Mouse (Mus musculus) WW6 (cell line): ENCODE measurements around the gene Sept5.
A peak's percentile ranks its signal among the peaks of the same experiment; 100 is the strongest.

Source experiments
- DNase-seq: peaks from one replicate; pipeline ENCODE4 v3.0.0-alpha.2; 2013; ENCODE audit warnings: low read depth, low spot score

The Sept5 gene

DNA sequence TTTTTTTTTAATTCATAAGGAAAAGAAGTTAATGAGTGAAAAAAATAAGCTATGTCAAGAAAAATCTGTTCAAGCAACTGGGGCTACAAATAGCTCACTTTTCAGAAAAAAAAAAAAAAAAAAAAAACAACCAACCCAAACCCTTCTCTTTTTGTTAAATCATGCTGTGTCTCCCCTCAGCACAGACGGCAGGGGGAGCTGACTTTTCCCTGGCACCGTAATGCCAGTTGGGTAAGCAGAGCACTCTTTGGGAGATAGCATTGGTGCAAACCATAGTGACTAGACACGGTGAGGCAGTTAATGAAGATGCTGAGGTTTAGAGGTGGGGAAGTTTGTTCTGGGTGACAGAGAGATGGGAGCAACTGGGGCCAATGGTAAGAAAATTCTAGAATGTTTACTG, 2.3 kb upstream of the Sept5 start:
- no peak for DNase-seq

DNA sequence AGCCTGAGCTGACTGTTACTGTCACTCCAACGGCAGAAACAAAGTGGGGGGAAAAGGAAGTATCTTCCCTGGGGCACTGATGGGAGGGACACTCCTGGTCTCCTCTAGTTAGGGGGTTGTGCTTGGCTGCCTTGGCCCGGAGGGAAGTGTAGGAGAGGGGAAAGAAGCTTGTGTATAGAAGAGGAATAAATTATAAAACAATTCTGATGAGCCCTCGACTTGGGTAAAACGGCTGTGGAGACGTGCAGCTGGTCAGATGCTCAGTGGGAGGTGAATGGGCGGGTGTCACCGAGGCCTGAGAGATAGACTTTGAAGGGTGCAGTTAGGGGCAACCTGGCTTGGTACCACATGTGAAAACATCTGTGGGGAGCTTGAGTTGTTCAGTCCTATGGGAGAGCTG, 1.4 kb upstream of the Sept5 start:
- no peak for DNase-seq

DNA sequence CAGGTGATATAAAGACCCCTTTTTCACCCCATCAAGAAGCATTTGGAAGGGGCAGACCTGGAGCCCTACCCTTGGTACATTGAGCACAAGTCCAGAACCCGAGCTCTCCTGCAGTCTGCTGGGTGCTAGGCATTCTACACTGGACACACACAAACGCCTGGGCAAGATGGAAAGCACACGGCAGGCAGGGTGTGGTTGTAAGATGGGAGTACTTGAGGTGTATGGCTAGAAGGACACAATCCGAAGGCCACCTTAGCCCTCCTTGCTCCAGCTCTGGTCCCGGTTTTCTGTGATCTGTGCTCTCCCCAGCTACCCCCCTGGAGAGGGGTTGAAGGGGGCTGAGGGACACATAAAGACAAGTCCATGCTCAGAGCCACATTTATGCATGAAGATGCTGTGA, 537 bp upstream of the Sept5 start:
- DNase-seq = no peak

DNA sequence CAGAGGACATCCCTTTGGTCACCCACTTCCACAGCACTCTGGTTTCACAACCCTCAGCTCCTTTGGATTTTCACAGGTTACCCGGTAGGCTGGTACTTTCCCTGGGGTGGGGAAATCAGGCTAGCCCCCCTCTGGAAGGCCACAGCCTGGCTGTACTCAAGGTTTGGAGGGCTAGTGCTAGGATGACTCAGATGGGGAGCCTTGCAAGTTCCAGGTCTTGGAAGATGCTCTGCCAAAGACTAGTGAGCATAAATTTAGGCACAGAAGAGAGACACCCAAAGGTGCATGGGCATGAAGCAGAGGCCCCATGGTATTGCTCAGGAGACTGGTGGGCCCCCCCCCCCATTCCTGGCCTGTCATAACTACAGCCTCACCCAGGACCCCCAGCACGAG, 810 bp downstream of the Sept5 start:
- no peak for DNase-seq

DNA sequence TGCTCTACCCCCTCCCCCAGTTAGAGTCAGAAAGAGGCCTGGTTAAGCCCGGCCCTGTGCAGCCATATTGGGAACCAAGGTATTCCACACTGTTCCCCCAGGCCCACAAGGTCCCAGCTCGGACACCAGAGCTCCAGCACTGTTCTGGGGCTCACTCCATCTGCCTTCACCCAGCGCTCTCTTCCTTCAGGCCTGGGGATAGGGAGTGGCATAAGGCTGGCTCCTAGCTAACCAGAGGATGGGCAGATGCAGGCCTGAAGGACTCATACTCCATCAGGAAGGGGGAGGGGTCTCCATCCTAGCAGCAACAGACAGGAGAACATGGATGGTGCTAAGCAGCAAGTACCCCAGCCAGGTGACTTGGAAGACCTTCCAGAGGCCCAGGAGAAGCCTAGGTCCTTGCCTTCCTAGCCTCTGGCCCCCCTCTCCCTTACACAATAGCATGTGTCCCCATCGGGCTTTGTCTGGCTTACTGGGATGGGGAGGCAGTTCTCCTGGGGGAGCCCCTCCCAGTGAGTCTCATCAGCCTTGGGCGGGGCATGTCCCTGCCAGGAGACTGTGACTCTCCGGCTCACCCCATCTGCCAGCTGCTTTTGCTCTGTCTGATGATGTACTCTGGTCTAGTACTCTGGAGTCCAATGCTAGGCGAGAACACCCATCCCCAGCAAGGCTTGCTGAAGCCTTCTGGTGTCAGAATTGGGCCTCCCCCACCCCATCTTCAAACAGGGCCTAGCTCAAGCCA, 1.4 kb downstream of the Sept5 start:
- no peak for DNase-seq

DNA sequence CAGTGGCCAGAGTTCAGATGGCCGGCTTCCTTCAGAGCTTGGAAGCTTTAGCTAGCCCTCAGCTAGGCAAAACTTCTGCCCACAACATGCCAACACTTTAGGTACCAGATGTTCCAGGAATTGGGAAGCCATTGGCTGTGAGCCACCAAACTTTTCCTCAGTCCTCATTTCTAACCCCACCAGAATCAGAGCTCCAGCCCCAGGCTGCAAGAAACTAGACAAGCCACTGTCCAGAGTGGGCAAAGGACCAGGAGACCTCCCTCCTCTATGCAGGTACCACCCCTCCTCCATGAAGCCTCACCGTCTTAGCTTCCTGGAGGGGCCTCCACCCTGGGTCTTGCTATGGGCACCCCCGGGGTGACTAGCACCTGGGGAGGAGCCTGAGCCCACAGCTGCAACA, 2.6 kb downstream of the Sept5 start:
- DNase-seq = no peak

DNA sequence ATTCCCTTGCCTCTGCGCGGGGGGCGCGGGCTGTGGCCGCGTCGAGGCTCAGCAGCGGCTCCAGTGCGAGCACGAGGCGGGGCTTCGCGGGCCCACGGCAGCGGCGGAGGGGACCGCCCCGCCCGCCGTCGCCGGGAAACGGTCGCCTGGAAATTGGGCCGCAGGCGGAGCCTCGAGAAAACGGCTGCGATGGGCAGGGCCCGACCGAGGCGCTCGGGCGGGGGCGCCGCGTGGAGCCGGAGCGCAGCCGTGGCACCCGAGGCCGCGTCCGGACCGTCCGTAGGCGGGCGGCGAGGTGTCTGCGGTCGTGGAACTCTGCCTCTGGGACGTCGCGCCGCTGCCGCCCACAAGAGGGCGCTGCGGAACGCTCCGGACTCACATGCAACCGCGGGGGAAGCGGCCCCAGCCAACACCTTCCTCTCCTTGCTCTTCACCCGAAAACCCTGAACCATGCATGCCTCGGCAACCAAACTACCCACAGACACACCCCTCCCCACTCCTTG, 3.3 kb downstream of the Sept5 start, which contains the start of gene Gm49601:
Gene Gm49601, minus strand, starts transcription at position 52 of the 503 bp plus-strand sequence.
- DNase-seq = peak; percentile 68

DNA sequence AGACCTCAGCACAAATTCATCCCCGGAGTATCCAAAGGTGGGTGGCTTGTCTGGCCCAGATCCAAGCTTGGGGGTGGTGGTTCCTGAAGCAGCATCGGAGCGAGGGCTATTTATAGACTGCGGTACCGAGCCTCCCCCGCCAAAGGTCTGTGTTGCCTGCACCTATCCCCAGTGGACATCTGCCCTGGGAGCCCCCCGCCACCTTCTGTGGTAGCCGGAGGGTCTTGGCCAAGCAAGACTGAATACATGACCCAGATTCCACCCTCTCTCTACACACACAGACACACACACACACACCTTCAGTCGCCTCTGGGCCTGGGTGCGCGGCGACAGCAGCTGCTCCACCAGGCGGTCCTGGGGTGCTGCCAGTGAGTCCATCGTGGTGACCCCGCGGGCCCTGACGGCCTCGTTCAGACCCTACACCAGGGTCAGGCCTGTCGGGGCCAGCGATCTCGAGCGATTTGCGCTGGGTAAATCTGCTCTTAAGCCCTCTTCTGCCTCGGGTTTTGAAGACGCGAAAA, 3.9 kb downstream of the Sept5 start:
- no peak for DNase-seq

DNA sequence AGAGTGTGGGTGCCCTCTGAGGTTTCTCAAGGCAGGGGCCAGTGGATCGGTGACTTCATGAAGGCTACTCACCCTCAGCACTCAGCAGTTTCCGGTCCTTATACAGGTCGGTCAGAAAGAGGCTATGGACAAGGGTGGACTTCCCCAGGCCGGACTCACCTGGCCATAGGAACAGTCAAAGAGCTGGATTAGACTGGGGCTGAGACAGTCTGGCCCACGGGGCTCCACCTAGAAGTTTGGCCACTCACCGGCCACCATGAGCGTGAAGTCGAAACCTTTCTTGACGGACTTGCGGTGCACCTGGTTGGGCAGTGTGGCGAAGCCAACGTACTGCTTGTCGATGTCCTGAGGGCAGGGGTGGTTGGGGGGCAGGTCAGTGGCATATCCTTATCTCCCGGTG, 4.7 kb downstream of the Sept5 start:
- no peak for DNase-seq

DNA sequence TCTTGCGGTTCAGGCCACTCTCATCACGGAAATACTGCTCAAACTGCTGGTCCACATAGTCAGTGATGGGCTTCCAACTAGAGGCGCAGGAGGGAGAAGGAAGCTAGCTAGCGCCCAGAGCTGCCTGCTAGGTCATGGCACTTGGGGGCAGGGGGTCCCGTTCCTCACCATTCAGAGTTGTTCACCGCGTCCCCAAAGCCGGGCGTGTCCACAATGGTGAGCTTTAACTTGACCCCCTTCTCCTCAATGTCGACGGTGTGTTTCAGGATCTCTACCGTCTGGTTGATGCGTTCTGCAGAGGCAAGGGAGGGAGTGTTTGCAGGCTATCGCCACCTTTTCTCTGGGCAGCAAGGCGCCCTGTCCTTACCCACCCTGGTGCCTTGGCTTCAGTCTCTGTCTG, 5.1 kb downstream of the Sept5 start:
- DNase-seq = no peak

DNA sequence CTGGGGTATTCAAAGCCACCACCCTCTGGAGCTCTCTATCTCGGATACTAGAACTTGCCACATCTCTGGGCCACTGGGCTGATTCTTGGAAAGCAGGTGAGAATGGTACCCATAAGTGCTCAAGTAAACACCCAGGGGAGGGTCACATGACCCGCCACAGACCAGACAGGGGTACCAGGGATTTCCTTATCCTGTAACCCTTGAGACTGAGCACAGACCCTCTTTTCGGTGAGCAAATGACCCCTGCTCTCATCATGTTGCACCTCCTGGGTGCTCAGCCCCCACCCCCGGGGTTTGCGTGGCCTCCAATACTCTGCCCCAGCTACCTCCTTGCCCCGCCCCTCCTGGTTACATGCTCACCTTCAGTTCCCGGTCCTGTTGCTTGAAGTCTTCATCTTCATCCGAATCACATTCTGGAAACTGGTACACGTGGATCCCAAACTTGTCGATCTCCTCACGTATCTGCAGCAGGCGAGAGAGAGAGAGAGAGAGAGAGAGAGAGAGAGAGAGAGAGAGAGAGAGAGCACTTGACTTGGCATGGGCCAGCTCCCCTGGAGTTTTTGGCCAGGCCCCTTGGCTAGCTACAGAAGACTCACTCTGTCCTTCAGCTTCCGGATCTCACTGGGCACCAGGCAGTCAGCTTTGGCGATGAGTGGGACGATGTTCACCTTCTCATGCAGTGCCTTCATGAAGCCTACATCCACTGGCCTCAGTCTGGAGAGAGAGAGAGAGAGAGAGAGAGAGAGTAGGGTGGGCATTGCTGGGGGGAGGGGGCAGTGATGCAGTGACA, 5.8 kb downstream of the Sept5 start:
- DNase-seq = no peak

DNA sequence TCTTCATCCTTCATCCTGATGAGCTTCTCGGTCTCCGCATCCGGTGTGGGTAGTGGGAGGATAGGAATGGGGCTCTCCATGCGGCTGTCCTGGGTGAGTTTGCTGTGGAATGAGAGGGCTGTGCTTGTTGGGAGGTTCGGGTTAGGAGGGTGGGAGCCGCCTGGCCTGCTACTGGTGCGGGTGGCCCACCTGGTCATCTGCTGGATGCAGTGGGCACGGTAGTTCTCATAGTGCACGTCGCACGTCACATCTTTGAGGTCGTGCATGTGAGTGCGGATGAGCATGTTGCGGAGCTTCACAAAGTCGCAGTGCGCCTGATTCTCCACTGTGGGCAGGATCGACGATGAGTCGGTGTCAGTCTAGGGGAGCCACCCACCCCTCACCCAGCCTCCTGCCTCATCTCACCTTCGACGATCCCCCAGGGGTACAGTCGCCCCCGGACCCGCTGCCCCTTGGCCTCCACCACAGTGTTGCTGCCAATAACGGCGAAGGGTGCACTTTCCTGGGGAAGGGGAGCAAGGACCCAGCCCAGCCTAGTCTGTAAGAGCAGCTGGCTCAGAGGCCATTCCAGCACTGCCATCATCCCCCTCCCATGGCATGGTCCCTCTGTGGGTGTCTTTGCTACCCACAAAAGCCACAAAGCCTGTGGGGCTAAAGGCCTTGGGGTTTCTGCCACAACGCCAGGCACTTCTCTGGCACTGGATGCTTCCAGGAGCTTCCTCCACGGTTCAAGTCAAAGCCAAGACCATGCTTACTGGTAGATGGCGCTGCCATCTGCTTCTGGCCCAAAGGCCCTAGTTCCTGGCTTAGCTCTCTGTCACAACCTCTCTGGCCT, 6.6 kb downstream of the Sept5 start:
- no peak for DNase-seq

DNA sequence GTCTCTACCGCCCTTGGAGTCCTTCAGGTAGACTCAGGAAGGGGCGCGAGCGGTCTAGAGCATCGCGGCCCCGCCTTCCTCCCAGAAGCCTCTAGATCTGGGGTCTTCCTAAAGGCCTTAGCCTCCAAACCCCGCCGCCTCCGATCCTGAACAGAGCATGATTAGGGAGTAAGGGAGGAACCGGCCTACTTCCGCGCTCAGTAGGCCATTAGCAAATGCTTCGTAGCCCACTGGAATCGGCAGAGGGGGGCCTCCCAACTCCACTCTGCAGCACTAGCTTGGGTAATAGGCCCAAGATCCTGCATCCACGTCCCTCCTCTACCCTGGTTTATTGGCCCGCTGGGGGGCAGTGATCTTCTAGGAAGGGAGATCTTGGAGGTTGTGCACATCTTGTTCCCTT, 7.7 kb downstream of the Sept5 start, which contains the start of gene Gp1bb:
Gene Gp1bb, minus strand, starts transcription at position 385 of the 400 bp plus-strand sequence.
- no peak for DNase-seq

DNA sequence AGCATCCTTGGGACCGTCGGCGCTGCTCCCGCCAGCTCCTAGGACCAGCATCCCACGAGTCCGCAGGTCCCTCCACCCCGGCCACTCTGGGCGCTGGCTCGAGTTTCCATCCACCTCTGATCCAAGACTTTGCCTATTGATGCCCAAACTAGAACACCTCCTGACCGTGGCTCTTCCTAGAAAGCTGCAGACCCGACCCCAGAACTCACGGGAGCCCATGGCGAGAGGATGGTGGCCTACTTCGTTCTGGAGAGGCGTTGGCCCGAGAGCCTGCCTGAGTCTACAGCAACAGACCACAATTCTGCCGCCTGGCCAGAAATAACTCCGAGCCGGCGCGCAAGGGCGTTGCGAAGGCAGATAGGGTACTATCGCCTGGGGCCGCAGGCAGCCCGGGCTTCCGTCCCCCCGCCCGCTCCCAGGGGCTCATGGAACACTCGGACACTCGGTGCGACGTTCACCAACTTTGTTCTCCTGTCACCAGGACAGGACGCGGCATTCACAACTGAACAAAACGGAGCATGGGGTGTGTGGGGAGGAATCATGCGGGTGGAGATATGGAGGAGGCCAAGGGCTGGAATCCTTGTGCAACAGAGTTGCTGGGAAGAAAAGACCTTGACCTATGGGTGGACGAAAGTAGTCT, 8.3 kb downstream of the Sept5 start:
- DNase-seq = no peak

DNA sequence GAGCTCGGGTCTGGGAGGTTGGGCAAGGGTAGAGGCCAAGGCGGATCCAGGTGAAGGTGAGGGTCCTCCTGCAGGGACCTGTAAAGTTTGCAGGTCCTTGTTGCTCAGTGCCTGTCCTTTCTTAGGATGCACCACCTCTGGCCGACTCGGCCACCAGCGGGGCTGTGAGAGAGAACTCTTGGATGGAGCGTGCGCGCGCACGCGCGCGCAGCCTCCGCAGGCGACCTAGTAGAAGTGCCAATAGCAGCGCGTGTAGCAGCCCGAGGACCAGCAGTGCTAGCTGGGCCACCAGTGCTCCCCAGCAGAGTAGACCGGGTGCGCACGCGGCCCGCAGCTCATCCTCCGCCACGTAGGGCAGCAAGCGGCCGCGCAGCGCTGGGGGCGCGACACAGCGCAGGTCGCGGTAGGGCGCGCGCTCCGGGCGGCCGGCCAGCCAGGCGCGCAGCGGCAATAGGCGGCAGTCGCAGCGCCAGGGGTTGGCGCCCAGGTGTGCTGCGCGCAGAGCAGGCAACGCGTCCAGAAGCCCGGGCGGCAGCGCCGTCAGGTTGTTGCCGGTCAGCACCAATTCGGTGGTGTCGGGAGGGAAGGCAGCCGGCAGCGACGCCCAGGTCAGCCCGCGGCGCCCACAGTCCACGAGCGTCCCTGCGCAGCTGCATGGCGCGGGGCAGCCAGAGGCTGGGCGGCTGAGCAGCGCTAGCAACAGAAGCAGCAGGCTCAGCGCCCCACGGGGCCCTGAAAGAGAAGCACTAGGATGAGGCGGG, 9.0 kb downstream of the Sept5 start:
- DNase-seq = no peak

DNA sequence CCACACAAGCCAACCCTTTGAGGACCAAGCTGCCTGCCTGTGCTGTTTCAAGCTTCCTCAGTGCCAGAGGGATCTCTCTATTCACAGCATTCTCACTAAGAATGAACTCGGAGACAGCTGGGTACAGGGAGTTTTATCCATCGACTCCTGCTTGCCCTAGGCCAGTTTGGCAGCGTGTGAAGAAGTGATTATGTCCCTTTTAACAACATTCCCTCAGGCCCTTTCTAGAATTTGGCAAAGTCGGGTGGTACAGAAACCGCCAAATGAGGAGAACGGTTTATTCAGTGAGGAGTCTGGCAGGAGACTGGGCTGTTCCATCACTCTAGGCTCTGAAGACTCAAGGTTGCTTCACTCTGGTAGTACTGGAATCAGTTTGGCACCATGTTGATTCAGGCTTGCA, 9.6 kb downstream of the Sept5 start:
- no peak for DNase-seq

DNA sequence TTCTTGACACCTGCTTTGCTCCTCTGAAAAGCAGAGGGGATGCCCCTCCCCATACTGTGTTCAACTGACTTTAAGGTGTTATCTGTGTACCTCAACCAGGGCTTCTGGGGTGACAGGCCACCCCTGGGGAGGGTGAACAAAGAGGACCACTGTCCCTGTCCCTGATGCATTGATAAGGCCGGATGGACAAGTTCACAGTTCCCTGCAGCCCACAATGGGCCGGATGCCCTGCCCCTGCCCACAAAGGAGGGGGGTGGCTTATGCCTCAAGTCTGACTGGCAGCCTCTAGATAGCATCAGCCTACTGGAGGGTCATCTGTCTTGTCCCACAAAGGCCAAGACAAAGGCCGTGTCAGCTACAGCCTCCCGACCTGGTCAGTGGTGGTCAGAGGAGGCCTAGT, 10.6 kb downstream of the Sept5 start:
- no peak for DNase-seq

DNA sequence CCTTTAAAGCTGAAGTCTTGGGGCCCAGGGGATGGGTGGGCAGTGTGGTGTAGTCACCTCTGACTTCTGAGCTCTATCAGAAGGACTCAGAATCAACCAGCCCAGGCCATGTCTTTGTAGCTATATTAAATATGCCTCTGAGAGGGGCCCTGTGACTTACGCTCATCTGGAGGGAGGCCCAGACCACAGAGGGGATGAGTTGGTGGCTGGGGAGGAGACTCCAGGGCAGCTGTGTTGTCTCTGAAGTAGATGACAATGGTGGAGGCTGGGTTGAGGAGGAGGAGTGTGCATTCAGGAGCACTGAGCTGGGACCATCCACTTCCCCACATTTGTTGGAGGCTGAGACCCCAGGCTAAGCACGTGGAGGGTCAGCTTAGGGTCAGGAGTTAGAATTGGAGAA, 11.5 kb downstream of the Sept5 start:
- no peak for DNase-seq

DNA sequence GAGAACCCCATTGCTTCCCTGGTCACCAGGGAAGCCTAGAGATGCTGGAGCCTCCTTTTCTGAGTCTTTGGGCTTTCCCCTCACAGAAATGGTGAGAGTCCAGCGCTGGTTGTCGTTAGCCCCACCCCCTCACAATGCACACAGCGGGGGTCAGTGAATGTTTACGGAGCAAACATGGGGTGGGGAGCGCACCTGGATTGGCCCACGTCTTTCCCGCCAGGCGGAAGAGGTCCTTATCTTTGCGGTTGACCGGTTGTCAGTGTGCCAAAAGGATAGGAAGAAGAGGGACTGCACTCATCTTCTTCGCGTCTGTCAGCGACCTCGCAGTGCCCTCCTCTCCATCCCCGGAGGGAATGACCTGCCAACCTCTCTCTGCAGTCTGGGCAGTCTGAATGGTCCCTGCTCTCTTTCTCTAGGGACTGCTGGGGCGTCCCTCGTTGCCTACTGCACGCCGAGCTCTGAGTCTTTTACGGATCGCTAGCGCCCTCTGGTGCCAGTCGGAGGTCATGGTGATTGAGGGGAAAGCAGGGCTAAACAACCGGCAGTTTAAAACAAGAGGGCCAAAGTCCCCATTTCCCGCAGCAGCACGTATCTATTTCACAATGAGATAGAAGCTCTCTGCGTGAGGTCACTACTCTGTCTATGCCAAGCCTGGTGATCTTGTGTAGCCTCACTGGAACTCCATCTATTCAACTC, 12.2 kb downstream of the Sept5 start:
- DNase-seq = peak; percentile 60

DNA sequence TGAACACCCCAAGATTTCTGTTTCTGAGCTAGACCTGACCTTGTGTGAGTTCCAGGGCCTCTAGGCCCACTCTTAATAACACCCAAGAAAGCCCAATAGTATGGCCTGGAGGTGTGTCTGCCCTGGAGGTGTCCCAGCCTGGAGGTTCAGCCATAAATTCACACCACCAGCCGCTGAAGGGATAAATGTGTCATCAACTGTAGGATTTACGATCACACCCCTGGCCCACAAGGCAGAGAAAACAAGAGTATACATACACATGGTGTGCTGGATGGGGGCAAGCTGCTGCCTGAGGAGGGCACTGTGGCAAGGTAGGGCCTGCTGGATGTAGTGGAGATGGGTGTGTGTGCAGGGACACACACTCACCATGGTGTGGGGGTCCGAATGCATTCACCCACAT, 16.5 kb downstream of the Sept5 start:
- DNase-seq = no peak
